Mouse (Mus musculus): ENCODE data around the gene Vmn2r29. TPM values are rescaled to one million over a fixed set of nuclear protein-coding genes. Genes with fewer than 3 reads are reported as not detected.

Gene Vmn2r29
- polyA plus RNA-seq, 1 experiment from 2014 or later: 1.1 TPM

Other genes starting within 250 kb of the Vmn2r29 start
- 21.1 and 22.9 TPM in 2 replicates for gene Zfp954, start 125.8 kb downstream of the Vmn2r29 start, polyA plus RNA-seq (2015; fragmentation: Nextera tagmentation; extraction: Ambion mirVana)
- gene Zfp773, start 110.6 kb downstream of the Vmn2r29 start, polyA plus RNA-seq (2015; fragmentation: Nextera tagmentation; extraction: Ambion mirVana): 16.7 and 17.3 TPM in 2 replicates
- 3.5 and 3.9 TPM in 2 replicates for gene Zfp418, start 76.0 kb downstream of the Vmn2r29 start, polyA plus RNA-seq (2015; fragmentation: Nextera tagmentation; extraction: Ambion mirVana)
- 8.7 and 9.3 TPM in 2 replicates for gene Zfp772, start 37.3 kb downstream of the Vmn2r29 start, polyA plus RNA-seq (2015; fragmentation: Nextera tagmentation; extraction: Ambion mirVana)
- gene Gm45844, start 31.0 kb upstream of the Vmn2r29 start, polyA plus RNA-seq (2015; fragmentation: Nextera tagmentation; extraction: Ambion mirVana): 6.7 and 7.4 TPM in 2 replicates
- gene Clcn4, start 53.5 kb upstream of the Vmn2r29 start, polyA plus RNA-seq (2015; fragmentation: Nextera tagmentation; extraction: Ambion mirVana): 172 and 175 TPM in 2 replicates
- not detected in 2 replicates for gene Vmn2r30, start 90.3 kb upstream of the Vmn2r29 start, polyA plus RNA-seq (2015; fragmentation: Nextera tagmentation; extraction: Ambion mirVana)
- gene Gm45783, start 127.2 kb upstream of the Vmn2r29 start, polyA plus RNA-seq (2015; fragmentation: Nextera tagmentation; extraction: Ambion mirVana): not detected in 2 replicates
- not detected in 2 replicates for gene Vmn2r31, start 152.4 kb upstream of the Vmn2r29 start, polyA plus RNA-seq (2015; fragmentation: Nextera tagmentation; extraction: Ambion mirVana)
- not detected in 2 replicates for gene Vmn2r32, start 232.7 kb upstream of the Vmn2r29 start, polyA plus RNA-seq (2015; fragmentation: Nextera tagmentation; extraction: Ambion mirVana)

All from hindbrain, embryonic 13.5 days (tissue).